Mouse (Mus musculus): ENCODE results near the gene Hs6st3.
A peak's percentile ranks its signal among the peaks of the same experiment; 100 is the strongest.
"Not testable (repeated sequence)": the region's sequence is repeated elsewhere in the genome, so short reads cannot be mapped to it uniquely, and the experiment has no call there.

The Hs6st3 gene

GRCm38 (mm10) chr14:119250353-119250752 is 112.2 kb downstream of the Hs6st3 start:
- DNase-seq, result no peak

DNA sequence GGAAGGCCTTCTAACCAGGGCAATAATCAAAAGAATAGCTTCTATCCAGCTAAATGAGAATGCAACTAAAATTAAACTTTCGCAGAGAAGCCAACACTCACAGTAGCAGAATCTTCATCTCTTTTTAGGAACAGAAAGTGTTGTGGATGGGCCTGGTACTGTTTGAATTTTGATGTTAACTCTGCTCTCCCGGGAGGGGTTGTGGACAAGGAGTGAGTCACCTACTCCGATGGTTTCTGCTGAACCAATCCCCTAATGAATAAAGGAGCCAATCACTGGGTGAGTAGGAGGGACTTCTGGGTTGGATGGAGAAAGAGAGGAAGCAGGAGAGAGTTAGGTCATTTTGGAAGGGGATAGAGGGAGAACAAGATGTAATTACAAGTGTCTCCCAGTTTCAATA is 117.3 kb downstream of the Hs6st3 start:
- no peak for DNase-seq

DNA sequence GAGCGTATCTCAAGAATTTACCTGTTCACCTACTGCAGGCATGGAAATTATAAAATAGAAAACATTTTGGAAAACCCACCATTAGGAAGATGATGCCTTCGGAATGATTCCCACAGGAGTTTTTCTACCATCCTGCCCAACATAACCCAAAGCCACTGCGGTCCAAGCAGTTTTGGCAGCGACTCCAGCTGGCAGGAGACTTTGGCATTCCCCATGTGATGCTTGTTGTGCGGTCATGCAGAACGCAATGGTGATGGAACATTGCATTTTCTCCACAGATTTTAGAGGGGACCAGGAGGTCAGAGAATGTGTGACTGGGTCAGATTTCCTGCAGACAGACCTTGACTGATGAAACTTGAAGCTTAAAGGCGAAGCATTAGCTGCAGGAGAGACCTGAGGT is 118.9 kb downstream of the Hs6st3 start:
- DNase-seq, result peak; percentile 22 to 49

- DNase-seq, result no peak
Observed at GRCm38 (mm10) chr14:119260176-119260962, 122.2 kb downstream of the Hs6st3 start.

DNA sequence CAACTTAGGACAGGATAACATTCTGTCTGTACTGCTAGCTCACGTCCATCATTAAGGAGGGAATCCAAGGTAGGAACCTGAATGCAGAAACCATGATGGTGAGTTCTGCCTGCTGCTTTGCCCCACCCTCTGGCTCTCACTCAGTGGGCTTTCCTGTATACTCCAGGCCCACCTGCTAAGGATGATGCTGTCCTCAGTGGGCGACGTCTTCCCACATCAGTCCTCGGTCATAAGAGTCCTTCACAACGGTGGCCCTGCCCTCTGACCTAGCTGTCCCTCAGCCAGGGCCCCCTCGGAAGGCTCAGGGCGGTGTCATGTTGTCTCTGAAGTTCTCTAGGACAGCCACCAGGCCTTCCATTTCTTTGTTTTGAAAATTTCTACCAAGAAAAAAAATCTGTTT is 128.2 kb downstream of the Hs6st3 start:
- no peak for DNase-seq

DNA sequence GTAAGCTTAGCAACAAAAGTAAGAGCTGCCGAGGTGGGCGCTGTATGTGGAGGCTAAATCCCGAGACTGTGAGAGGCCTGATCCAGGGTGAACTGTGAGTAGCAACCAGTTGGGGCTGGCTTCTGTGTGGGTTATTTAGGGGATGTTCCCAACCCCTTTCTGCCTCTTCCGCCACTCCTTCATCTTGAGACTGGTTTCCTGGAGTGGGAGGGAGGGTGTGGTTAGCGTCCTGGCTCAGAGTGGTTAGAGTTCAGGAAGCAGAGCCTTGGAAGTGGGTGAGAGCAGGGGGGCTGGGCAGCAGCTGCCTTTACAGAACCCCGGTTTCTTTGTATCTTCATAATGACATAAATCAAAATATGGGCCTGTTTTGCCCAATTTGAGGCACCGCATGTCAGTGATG is 134.9 kb downstream of the Hs6st3 start:
- DNase-seq, result no peak

DNA sequence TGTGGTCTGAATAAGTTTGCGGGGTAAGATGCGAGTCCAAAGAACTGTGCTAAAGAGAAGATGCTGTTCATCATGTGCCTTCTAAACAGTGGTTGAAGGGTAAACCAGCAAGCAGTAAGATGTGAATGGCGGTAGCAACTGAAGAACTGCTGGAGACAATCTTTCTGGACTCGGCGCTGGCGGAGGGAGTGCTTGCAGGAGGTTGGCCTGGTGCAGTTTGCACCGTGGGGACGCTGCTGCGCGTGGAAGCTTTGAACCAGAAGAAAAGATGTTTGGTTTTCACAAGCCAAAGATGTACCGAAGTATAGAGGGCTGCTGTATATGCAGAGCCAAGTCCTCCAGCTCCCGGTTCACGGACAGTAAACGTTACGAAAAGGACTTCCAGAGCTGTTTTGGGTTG is 140.0 kb downstream of the Hs6st3 start:
- not testable (repeated sequence) for DNase-seq

DNA sequence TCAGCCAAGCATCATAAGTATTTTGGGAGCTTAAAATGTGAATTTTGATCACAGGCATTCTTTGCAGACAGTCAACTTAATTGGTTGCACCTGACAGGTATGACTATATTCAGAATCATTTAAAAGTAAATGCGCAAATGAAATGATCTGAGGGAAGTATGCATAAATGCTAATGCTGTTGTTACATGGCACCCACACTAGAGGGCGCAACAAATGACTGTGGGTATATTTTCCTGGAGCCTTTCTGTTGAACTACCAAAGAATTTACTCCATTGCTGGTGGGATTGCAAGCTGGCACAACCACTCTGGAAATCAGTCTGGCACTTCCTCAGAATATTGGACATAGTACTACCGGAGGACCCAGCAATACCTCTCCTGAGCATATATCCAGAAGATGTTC is 145.8 kb downstream of the Hs6st3 start:
- DNase-seq, result no peak

GRCm38 (mm10) chr14:119289668-119290067 is 151.5 kb downstream of the Hs6st3 start:
- no peak for DNase-seq

DNA sequence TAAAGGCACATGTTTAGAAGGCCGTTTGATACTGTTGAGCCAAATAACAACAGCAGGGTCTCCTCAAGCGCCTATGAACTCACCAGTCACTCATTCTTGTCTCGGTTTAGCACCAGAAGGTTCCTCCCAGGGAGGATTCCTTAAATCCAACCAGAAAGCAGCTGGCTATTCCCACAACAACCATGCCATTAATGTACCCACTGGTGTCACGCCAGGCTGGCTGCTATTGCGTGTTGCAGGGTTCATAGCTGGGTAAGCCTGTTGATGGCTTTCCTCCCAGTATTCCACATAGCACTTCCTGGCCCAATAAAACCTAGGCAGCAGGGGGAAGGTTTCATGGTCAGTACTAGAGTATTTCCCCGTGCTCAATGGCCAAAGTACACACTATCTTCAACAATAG is 155.9 kb downstream of the Hs6st3 start:
- DNase-seq, result no peak

DNA sequence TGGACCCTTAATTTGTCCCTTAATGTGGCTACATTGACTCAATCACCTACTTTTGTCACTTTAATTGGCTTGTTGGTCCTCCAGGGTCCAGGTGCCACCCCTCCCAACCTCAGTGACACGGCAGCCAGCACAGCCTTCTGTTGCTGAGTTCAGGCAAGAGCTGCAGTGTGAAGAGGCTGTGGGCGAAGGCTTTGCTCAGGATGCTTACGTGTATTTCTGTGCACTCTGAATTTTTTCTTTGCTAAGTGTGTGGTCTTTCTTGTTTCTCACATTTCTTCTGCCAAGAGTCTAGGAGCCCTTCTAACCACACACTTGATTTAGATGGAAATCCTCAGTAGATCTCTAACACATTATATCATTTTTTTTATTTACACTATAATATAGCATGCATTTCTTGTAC is 168.3 kb downstream of the Hs6st3 start:
- no peak for DNase-seq

GRCm38 (mm10) chr14:119318379-119318778 is 180.2 kb downstream of the Hs6st3 start:
- DNase-seq, result no peak

DNA sequence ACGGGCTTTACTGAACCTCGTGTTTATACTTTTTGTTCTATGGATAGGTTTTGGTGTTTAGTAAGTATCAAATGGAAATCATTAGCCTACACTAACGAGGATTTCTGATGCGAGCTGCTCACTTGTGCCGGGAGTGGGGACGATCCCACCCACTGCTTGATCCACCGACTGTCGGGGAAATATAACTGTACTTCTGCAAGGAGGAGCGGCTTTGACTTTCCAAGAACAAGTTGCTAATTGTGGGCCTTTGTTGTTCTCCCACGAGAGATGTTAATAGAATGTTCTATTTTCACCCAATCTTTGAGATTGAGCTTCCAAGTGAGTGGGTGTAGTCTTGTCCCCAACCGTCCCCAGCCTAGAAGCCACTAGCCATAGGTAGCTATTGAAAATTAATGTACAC is 209.1 kb downstream of the Hs6st3 start:
- DNase-seq, result no peak

DNA sequence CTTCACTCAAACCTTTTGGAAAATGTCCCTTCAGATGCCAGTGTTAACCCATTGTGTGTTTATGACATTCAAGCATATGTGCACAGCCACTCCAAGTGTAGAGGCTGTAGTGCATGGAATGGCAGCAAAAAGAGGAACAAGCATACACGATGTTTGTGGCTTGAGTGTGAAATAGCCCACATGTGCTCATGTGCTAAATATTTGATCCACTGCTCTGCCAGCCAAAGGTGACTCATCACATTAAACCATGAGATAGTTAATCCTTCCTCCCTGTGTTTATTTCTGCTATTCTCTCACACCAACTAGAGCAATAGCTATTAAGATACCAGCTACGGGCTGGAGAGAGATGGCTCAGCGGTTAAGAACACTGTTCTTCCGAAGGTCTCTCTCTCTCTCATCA is 223.3 kb downstream of the Hs6st3 start:
- DNase-seq, result no peak

DNA sequence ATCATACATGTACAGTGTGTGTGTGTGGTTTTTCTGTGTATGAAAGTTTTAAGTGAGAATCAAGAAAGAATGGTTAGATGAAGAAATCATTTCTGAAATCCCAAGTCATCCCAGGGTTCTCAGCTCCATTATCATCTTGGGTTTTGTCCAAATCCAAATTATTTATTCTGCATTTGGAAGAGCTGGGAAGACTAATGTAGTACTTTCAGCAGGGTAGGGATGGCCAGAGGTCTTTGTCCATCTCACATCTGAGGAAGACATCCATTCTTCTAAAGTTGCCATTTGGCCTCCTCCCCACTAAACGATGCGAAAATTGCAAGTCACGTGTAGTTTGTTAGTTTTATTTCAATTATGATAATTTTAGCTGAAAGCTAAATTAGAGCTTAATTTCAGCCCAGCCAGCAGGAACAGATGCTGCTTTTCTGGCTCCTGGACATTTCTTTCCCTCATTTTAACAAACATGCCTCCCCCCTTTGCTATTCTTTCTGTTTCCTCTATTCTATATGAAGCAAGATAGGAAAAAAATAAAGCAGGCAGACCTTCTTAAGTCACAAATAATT is 229.8 kb downstream of the Hs6st3 start:
- DNase-seq, result no peak

- no peak for DNase-seq
Observed at GRCm38 (mm10) chr14:119369274-119369673, 231.1 kb downstream of the Hs6st3 start.

GRCm38 (mm10) chr14:119370013-119370412 is 231.9 kb downstream of the Hs6st3 start:
- DNase-seq, result no peak

DNA sequence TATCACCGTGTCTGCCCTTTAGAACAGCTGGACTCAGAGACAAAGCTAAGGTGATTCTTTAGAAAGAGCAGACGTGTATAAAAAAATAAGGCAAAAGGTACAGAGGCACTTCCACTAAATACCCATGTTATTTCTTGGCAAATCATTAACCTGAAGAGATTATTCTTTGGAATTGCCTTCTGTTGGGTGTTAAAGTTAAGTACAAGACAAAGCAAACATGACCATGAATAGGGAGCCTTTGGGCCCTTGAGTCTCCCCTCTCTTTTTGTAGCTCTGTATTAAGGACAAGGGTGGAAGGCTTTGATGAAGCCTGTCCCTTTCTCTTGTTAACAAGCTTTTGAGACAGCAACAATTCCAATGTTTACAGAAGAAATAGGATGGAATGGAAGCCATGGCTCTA is 241.2 kb downstream of the Hs6st3 start:
- DNase-seq, result no peak

GRCm38 (mm10) chr14:119401618-119402017 is 263.5 kb downstream of the Hs6st3 start:
- no peak for DNase-seq

DNA sequence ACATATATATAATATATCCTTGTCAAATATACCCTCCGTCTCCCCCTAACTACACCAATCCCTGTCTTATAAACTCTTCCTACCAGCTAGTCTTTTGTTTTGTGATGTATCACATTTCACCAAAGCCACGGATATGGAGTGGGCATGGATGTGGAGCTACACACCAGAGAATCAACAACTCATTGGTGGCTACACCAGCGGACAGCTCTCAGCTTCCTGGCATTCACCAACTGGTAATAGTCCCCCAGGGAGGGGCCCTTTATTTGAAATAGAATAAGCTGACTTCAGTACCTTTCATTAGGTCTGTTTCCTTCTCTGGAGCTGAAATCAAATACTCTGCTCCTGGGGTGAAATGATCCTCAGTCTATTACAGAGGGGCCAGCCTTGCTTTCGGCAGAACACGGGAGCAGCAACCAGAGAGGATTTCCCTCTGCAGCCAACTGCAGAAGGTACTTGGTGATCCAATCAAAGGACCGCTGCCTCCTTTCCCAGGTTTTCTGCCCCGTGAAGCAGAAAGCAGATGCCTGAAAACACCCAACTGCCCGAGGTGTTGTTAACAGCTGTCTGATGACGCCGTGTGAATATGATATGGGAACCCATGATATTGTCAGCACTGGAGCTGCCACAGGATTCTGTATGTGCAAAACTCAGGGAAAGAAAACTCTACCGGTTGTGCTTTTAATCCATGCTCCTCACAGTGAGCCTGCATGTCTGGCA is 271.4 kb downstream of the Hs6st3 start:
- no peak for DNase-seq

GRCm38 (mm10) chr14:119422894-119423293 is 284.8 kb downstream of the Hs6st3 start:
- DNase-seq, result no peak

DNA sequence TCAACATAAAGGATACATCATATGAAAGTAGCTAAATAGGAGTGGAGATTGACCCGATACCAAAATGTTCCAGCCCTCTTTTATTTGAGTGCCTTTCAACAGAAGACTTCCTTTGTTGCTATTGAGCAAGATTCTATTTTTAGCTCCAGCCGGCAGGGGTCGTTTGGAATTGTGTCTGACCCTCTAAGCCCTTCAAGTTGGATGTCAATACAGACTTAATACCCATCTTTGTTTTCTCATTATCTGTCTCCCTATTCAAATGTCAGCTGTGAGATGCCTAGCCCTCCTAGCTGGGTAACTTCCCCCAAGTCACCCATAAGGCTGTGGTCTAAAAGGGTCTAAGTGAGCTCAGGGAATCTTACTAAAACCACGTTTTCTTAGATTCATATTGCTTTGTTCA is 312.3 kb downstream of the Hs6st3 start:
- DNase-seq, result no peak

- DNase-seq, result no peak
Observed at GRCm38 (mm10) chr14:119451594-119451993, 313.5 kb downstream of the Hs6st3 start.

DNA sequence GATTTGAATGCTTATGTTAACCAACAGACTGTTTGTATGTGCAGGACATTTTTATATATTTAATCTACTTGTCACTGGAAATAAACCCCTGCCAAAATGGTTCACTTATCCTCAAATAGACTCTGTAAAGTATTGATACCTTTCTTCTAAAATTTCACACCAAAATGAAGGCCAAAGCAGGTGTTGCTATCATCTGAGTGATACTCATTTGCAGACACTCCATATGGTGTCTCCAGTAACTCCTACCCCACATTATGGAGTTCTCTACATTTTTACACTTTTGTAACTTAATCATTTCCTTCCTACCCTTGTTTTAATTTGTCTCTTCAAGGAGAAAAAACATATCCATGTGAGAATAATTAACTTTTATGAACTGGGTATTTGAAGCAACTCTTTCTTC is 314.2 kb downstream of the Hs6st3 start:
- no peak for DNase-seq
